Mouse (Mus musculus) hindbrain, embryonic 14.5 days (tissue): ENCODE data around the gene Cacna1c. TPM values are rescaled to one million over a fixed set of nuclear protein-coding genes. Genes with fewer than 3 reads are reported as not detected.

Source experiments
- ATAC-seq: fragments of 200-750 bp; cut with Nextera tagmentation; 2 replicates; pipeline ENCODE4 v1.8.0; 2017; ENCODE audit warnings: moderate number of reproducible peaks, mild to moderate bottlenecking, moderate TSS enrichment, moderate library complexity; ENCODE audit not compliant: low FRiP score
- DNase-seq: peaks from one replicate; pipeline ENCODE4 v3.0.0-alpha.2; 2015; ENCODE audit warnings: low spot score
- H3K27ac ChIP-seq: fragments of 300-500 bp; sonication (generic); 2 replicates; pipeline ENCODE4 v1.5.1; 2014; ENCODE audit warnings: mild to moderate bottlenecking, moderate library complexity
- H3K27me3 ChIP-seq: fragments of 300-500 bp; sonication (generic); 2 replicates; pipeline ENCODE4 v1.6.1; 2014; ENCODE audit warnings: mild to moderate bottlenecking, low read length, mixed read lengths; ENCODE audit not compliant: control insufficient read depth, insufficient read depth
- H3K36me3 ChIP-seq: fragments of 300-500 bp; sonication (generic); replicated peaks from 2 replicates; pipeline ENCODE4 v1.6.1; 2014; ENCODE audit not compliant: control insufficient read depth, insufficient read depth
- H3K4me1 ChIP-seq: fragments of 300-500 bp; sonication (generic); replicated peaks from 2 replicates; pipeline ENCODE4 v1.6.1; 2014; ENCODE audit warnings: antibody characterized with exemption, low read length, mixed read lengths; ENCODE audit not compliant: control insufficient read depth, insufficient read depth
- H3K4me2 ChIP-seq: fragments of 300-500 bp; sonication (generic); replicated peaks from 2 replicates; pipeline ENCODE4 v1.6.1; 2014; ENCODE audit warnings: mild to moderate bottlenecking, moderate library complexity
- H3K4me3 ChIP-seq: fragments of 300-500 bp; sonication (generic); replicated peaks from 2 replicates; pipeline ENCODE4 v1.5.1; 2014; ENCODE audit warnings: mild to moderate bottlenecking, low read length
- H3K9ac ChIP-seq: fragments of 300-500 bp; sonication (generic); 2 replicates; pipeline ENCODE4 v1.6.1; 2014
- H3K9me3 ChIP-seq: fragments of 300-500 bp; sonication (generic); 2 replicates; pipeline ENCODE4 v1.6.1; 2016; ENCODE audit warnings: low read length; ENCODE audit not compliant: control insufficient read depth
- WGBS: fragments of 180-500 bp; shearing (Covaris S2); extraction: QIAGEN DNeasy Blood & Tissue Kit; methylation state at CpG from one replicate; pipeline ENCODE4 v1.1.7; 2014; 5-methylcytosine and 5-hydroxymethylcytosine counted together
- polyA plus RNA-seq: library from polyadenylated mRNA; unstranded; fragments of >200 nt; fragmentation: Nextera tagmentation; extraction: Ambion mirVana; gene quantifications from 2 replicates; pipeline ENCODE4 v1.2.1, GENCODE M21; 2014

Cacna1c gene
- polyA plus RNA-seq, 1 experiment from 2014 or later = 10.1 TPM

- Histone ChIP-seq H3K27me3 (no peaks in the 10 kb centered on the region), H3K4me2 (no peak overlapping the region), H3K4me3 (no peak overlapping the region), H3K36me3 (peaks cover 13% of the 10 kb centered on the region; the same call in 1 of the 2 replicates), H3K27ac (no peak overlapping the region), H3K9ac (no peak overlapping the region), H3K4me1 (no peaks in the 10 kb centered on the region), H3K9me3 (no peaks in the 10 kb centered on the region)
- WGBS = 95% methylated on average over 3 of the region's 3 CpGs
- DNase-seq (no peak), ATAC-seq (no peak)
Measured at GRCm38 (mm10) chr6:118731937-118732336, 464.3 kb downstream of the Cacna1c start.

GRCm38 (mm10) chr6:118724908-118725307, 471.3 kb downstream of the Cacna1c start:
- Histone ChIP-seq H3K36me3 (peaks cover 5% of the 10 kb centered on the region; the same call in 1 of the 2 replicates), H3K9ac (no peak overlapping the region), H3K4me1 (no peaks in the 10 kb centered on the region; the same call in 1 of the 2 replicates), H3K27ac (0 out of 2 replicates have a peak overlapping the region, but pooled peaks have one; percentile 3), H3K4me2 (no peak overlapping the region), H3K9me3 (no peaks in the 10 kb centered on the region), H3K27me3 (no peaks in the 10 kb centered on the region), H3K4me3 (no peak overlapping the region)
- WGBS = 44% methylated on average over 4 of the region's 4 CpGs
- no peak for DNase-seq
- ATAC-seq = no peak

GRCm38 (mm10) chr6:118724388-118724787, 471.8 kb downstream of the Cacna1c start:
- 72% methylated on average over 6 of the region's 6 CpGs for WGBS
- Histone ChIP-seq H3K27me3 (no peaks in the 10 kb centered on the region), H3K9ac (no peak overlapping the region), H3K9me3 (no peaks in the 10 kb centered on the region), H3K4me1 (no peaks in the 10 kb centered on the region; the same call in 1 of the 2 replicates), H3K27ac (no peak overlapping the region), H3K4me2 (no peak overlapping the region), H3K4me3 (no peak overlapping the region), H3K36me3 (peaks cover 3% of the 10 kb centered on the region; the same call in 1 of the 2 replicates)
- ATAC-seq = no peak
- no peak for DNase-seq

- DNase-seq (no peak), ATAC-seq (no peak)
- no peak overlapping the region for H3K9ac ChIP-seq
- no peaks in the 10 kb centered on the region for H3K27me3 ChIP-seq
- H3K27ac ChIP-seq = no peak overlapping the region
- no peak overlapping the region for H3K4me3 ChIP-seq
- no peaks in the 10 kb centered on the region for H3K9me3 ChIP-seq
- no peaks in the 10 kb centered on the region; the same call in 1 of the 2 replicates for H3K4me1 ChIP-seq
- H3K4me2 ChIP-seq = no peak overlapping the region
- WGBS = 66% methylated on average over 6 of the region's 6 CpGs
- H3K36me3 ChIP-seq = no peaks in the 10 kb centered on the region
Measured at GRCm38 (mm10) chr6:118722336-118722735, 473.9 kb downstream of the Cacna1c start.

GRCm38 (mm10) chr6:118719486-118719885, 476.7 kb downstream of the Cacna1c start:
- Histone ChIP-seq H3K9ac (no peak overlapping the region), H3K9me3 (no peaks in the 10 kb centered on the region), H3K36me3 (no peaks in the 10 kb centered on the region; the same call in 1 of the 2 replicates), H3K4me3 (no peak overlapping the region), H3K27ac (no peak overlapping the region), H3K27me3 (no peaks in the 10 kb centered on the region), H3K4me1 (no peaks in the 10 kb centered on the region), H3K4me2 (no peak overlapping the region)
- 55% methylated on average over 1 of the region's 1 CpGs for WGBS
- DNase-seq (no peak), ATAC-seq (no peak)

GRCm38 (mm10) chr6:118713286-118713685, 482.9 kb downstream of the Cacna1c start:
- no peak for ATAC-seq
- no peak overlapping the region for H3K9ac ChIP-seq
- no peak overlapping the region for H3K4me2 ChIP-seq
- no peaks in the 10 kb centered on the region for H3K9me3 ChIP-seq
- no peak overlapping the region for H3K4me3 ChIP-seq
- 95% methylated on average over 5 of the region's 5 CpGs for WGBS
- H3K27me3 ChIP-seq = no peaks in the 10 kb centered on the region
- H3K4me1 ChIP-seq = no peaks in the 10 kb centered on the region
- H3K27ac ChIP-seq = no peak overlapping the region
- peaks cover 12% of the 10 kb centered on the region for H3K36me3 ChIP-seq
- DNase-seq = no peak

GRCm38 (mm10) chr6:118711677-118712322, 484.4 kb downstream of the Cacna1c start:
- no peak for DNase-seq
- no peak for ATAC-seq
- WGBS = 73% methylated on average over 14 of the region's 14 CpGs
- H3K9me3 ChIP-seq = no peaks in the 10 kb centered on the region
- H3K27me3 ChIP-seq = no peaks in the 10 kb centered on the region
- H3K27ac ChIP-seq = no peak overlapping the region
- H3K9ac ChIP-seq = no peak overlapping the region
- H3K4me3 ChIP-seq = no peak overlapping the region
- no peak overlapping the region for H3K4me2 ChIP-seq
- H3K36me3 ChIP-seq = peaks cover 12% of the 10 kb centered on the region
- H3K4me1 ChIP-seq = 0 out of 2 replicates have a peak, but pooled peaks cover 6% of the 10 kb centered on the region

GRCm38 (mm10) chr6:118707066-118707465, 489.2 kb downstream of the Cacna1c start:
- ATAC-seq (no peak), DNase-seq (no peak)
- Histone ChIP-seq H3K4me3 (no peak overlapping the region), H3K27ac (no peak overlapping the region), H3K4me1 (0 out of 2 replicates have a peak, but pooled peaks cover 6% of the 10 kb centered on the region), H3K9ac (no peak overlapping the region), H3K4me2 (no peak overlapping the region), H3K36me3 (0 out of 2 replicates have a peak, but pooled peaks cover 9% of the 10 kb centered on the region), H3K9me3 (no peaks in the 10 kb centered on the region), H3K27me3 (no peaks in the 10 kb centered on the region)
- WGBS = 57% methylated on average over 4 of the region's 4 CpGs

- 88% methylated on average over 7 of the region's 7 CpGs for WGBS
Measured at GRCm38 (mm10) chr6:118705840-118706239, 490.4 kb downstream of the Cacna1c start.

More at GRCm38 (mm10) chr6:118705840-118706239, 490.4 kb downstream of the Cacna1c start:
- Histone ChIP-seq H3K9ac (no peak overlapping the region), H3K4me1 (0 out of 2 replicates have a peak, but pooled peaks cover 6% of the 10 kb centered on the region), H3K9me3 (no peaks in the 10 kb centered on the region), H3K27me3 (no peaks in the 10 kb centered on the region), H3K4me3 (no peak overlapping the region), H3K27ac (no peak overlapping the region), H3K4me2 (no peak overlapping the region), H3K36me3 (0 out of 2 replicates have a peak, but pooled peaks cover 9% of the 10 kb centered on the region)
- DNase-seq (no peak), ATAC-seq (no peak)
